In the genomic region with DNA sequence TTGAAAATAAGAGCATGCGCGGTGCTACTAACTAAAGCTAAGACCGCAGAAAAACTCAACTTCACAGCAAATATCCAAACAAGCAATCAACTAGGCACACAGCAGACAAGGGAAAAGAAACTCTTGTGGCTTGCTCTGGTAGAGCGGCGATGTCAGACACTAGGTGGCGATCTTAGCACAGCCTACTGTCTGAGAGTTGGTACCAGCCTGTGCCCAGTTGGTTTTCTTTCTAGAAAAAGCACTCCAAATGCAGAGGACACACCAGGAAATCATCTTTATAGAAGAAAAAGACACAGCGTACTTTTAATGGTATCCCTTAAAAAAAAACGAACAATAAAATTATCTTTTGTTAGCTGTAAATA, we compare ENCODE assay signal across 8 mouse cellular contexts.
DNase-seq lines count a peak whose midpoint lies in the region; TF ChIP-seq lines count a peak whose summit lies in the region.

No protein-coding gene starts in this region.

- peak; percentile 50 for DNase-seq in ES-CJ7 (ENCODE audit: low read depth, low spot score)
- peak; percentile 84 to 87 for DNase-seq in cerebellum, postnatal 10 days
- peak; percentile 40 to 56 for DNase-seq in frontal cortex, postnatal 25 days (ENCODE audit: low spot score in 2 of 2)
- DNase-seq in layer of hippocampus, adult 18-20 months (ENCODE audit: low spot score in 2 of 2), result peak; percentile 33 to 84
- DNase-seq in lung, postnatal 14 days, result peak; percentile 69
- peak; percentile 80 to 85 for DNase-seq in right cerebral cortex, postnatal 10 days (ENCODE audit: low spot score in 2 of 2)
- DNase-seq in spleen, adult 12 weeks (ENCODE audit: low spot score), result no peak

- H3K79me2 ChIP-seq in C2C12 (ENCODE audit: control insufficient read depth, insufficient read depth), result no peaks in the 10 kb centered on the region

- H3K27me3 ChIP-seq in C2C12 (ENCODE audit: control insufficient read depth, insufficient read depth, insufficient read length), result peaks cover 6% of the 10 kb centered on the region

- H3K79me3 ChIP-seq in C2C12 (ENCODE audit: low read depth), result no peaks in the 10 kb centered on the region

- H3K4me3 ChIP-seq in C2C12 (ENCODE audit: insufficient read depth, poor library complexity, severe bottlenecking), result no peak overlapping the region

- no peak overlapping the region for H3ac ChIP-seq in C2C12 (ENCODE audit: control insufficient read depth, insufficient read length, low read depth)

- TF ChIP-seq CTCF in C2C12 (IDR thresholded peaks at IDR 0.05; ENCODE audit: control insufficient read depth, insufficient read depth, insufficient read length), result peak; percentile 60

- H3K36me3 ChIP-seq in C2C12 (ENCODE audit: control insufficient read depth, insufficient read depth), result no peaks in the 10 kb centered on the region

TF ChIP-seq in C2C12, 6 proteins besides CTCF, POLR2A, EP300 and RAD21:
- TF ChIP-seq MYOG (IDR thresholded peaks at IDR 0.05; ENCODE audit: control insufficient read depth, extremely low read depth, insufficient read length), result no peak
- TF ChIP-seq MAX (IDR thresholded peaks at IDR 0.05), result no peak
- TF ChIP-seq MYOD1 (IDR thresholded peaks at IDR 0.05; ENCODE audit: control insufficient read depth, insufficient read length, low read depth), result no peak
- TF ChIP-seq USF1 (IDR thresholded peaks at IDR 0.05; ENCODE audit: low read depth), result no peak
- TF ChIP-seq CEBPB (IDR thresholded peaks at IDR 0.05; ENCODE audit: low read depth), result no peak
- TF ChIP-seq FOSL1 (IDR thresholded peaks at IDR 0.05; ENCODE audit: insufficient read depth, low read length, poor library complexity, severe bottlenecking), result no peak
TF ChIP-seq in C2C12: peak in this region for 0.
